Comparison of ENCODE assay signal across 16 mouse cellular contexts in the genomic region with DNA sequence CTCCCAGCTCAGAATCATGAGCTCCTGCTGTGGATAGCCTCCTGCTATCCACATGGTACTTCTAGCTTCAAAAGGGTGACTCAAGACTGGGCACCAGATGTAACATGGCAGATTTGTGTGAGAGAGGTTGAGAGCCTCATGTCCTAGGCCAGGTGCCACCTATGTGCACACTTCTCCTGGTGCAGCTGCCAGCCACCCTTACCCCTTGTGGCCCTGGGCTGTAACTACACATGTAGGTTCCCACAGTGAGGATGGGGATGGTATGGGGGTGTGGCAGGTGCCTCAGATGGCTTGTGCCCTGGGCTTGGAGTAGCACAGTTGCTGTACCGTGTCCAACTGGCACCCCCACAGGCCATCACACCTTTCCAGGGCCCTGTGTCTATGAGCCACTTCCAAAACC.
A peak's percentile ranks its signal among the peaks of the same experiment; 100 is the strongest.
DNase-seq lines count a peak whose midpoint lies in the region; ATAC-seq and TF ChIP-seq lines count a peak whose summit lies in the region.
"Had no signal": no experiment of that assay in that cellular context is flagged by ENCODE, and none has a peak within 500 bp of the region (broad histone marks: within the 10 kb centered on the region; RNA-seq: fewer than 3 reads in every experiment).

No protein-coding gene starts in this region.

- no peak for TF ChIP-seq POLR2A in liver, adult 2 months (IDR thresholded peaks at IDR 0.05; ENCODE audit: extremely low read depth, insufficient read depth, low read length)
- no peak for TF ChIP-seq POLR2A in CH12.LX (IDR thresholded peaks at IDR 0.05; ENCODE audit: low read depth, low read length)

- dilution Hi-C loops in CH12.LX (cut with MboI; ENCODE audit: extremely low pct_ligation_motif_present, extremely low pct_unique_long_range_greater_than_20kb, low sequenced_read_pairs) = no loop called here

- in situ Hi-C loops in CH12.LX (cut with MboI; ENCODE audit: low pct_ligation_motif_present, low pct_unique_long_range_greater_than_20kb, low sequenced_read_pairs) = no loop called here

- no peak overlapping the region for H3K9ac ChIP-seq in heart, embryonic 11.5 days (ENCODE audit: low read depth, low read length)
- no peak overlapping the region for H3K9ac ChIP-seq in heart, embryonic 12.5 days
- H3K9ac ChIP-seq in liver, adult 2 months (ENCODE audit: low read depth, low read length) = no peak overlapping the region
- no peak overlapping the region for H3K9ac ChIP-seq in CH12.LX (ENCODE audit: insufficient read depth, low read depth)
- no peak overlapping the region for H3K9ac ChIP-seq in intestine, embryonic 15.5 days
- H3K9ac ChIP-seq: hindbrain, embryonic 12.5 days; lung, embryonic 15.5 days; neural tube, embryonic 12.5 days had no signal

- 81% methylated on average over 1 of the region's 1 CpGs for WGBS in heart, embryonic 11.5 days (ENCODE audit: insufficient replicate concordance)
- WGBS in heart, embryonic 12.5 days = 80% methylated on average over 1 of the region's 1 CpGs
- 100% methylated on average over 1 of the region's 1 CpGs for whole genome bisulfite sequencing in liver, adult 2 months
- 75% methylated on average over 1 of the region's 1 CpGs for WGBS in intestine, embryonic 15.5 days

- no peaks in the 10 kb centered on the region for H3K9me3 ChIP-seq in heart, embryonic 11.5 days (replicated peaks; ENCODE audit: control insufficient read depth, low read length)
- no peaks in the 10 kb centered on the region for H3K9me3 ChIP-seq in heart, embryonic 12.5 days (replicated peaks)
- no peaks in the 10 kb centered on the region for H3K9me3 ChIP-seq in CH12.LX (replicated peaks; ENCODE audit: low read length)
- no peaks in the 10 kb centered on the region for H3K9me3 ChIP-seq in intestine, embryonic 15.5 days
- H3K9me3 ChIP-seq: G1E; hindbrain, embryonic 12.5 days; lung, embryonic 15.5 days; neural tube, embryonic 12.5 days had no signal

- peak; percentile 33; the same call in 1 of the 2 replicates for TF ChIP-seq CTCF in liver, adult 2 months (IDR thresholded peaks at IDR 0.05; ENCODE audit: low read depth, low read length)
- TF ChIP-seq CTCF in CH12.LX (conservative IDR thresholded peaks at IDR 0.05 in 1 of 2, IDR thresholded peaks at IDR 0.05 in 1 of 2; ENCODE audit: low read depth in 2 of 2, low read length in 2 of 2) = peak in 1 of 2 experiments; percentile 37; a peak in 3 of 4 replicates

- H3K36me3 ChIP-seq in heart, embryonic 11.5 days (ENCODE audit: control insufficient read depth, insufficient read depth, low read length) = no peaks in the 10 kb centered on the region
- H3K36me3 ChIP-seq in heart, embryonic 12.5 days = no peaks in the 10 kb centered on the region
- no peaks in the 10 kb centered on the region for H3K36me3 ChIP-seq in liver, adult 2 months (ENCODE audit: control insufficient read depth, insufficient read depth, low read length)
- no peaks in the 10 kb centered on the region for H3K36me3 ChIP-seq in CH12.LX (replicated peaks in 1 of 2; ENCODE audit: control insufficient read depth in 1 of 2, insufficient read depth in 1 of 2, low read length in 1 of 2)
- no peaks in the 10 kb centered on the region for H3K36me3 ChIP-seq in intestine, embryonic 15.5 days
- H3K36me3 ChIP-seq: G1E; hindbrain, embryonic 12.5 days; lung, embryonic 15.5 days; neural tube, embryonic 12.5 days had no signal

- no peaks in the 10 kb centered on the region for H3K27me3 ChIP-seq in heart, embryonic 11.5 days (ENCODE audit: control insufficient read depth, insufficient read depth, low read length)
- H3K27me3 ChIP-seq in heart, embryonic 12.5 days (replicated peaks) = no peaks in the 10 kb centered on the region
- no peaks in the 10 kb centered on the region for H3K27me3 ChIP-seq in liver, adult 2 months (ENCODE audit: control insufficient read depth, insufficient read depth, low read length)
- H3K27me3 ChIP-seq in CH12.LX (replicated peaks) = no peaks in the 10 kb centered on the region
- H3K27me3 ChIP-seq in intestine, embryonic 15.5 days (replicated peaks) = no peaks in the 10 kb centered on the region
- H3K27me3 ChIP-seq: hindbrain, embryonic 12.5 days; lung, embryonic 15.5 days; neural tube, embryonic 12.5 days had no signal

- no peaks in the 10 kb centered on the region for H3K79me2 ChIP-seq in liver, adult 2 months (ENCODE audit: control insufficient read depth, insufficient read depth, low read length)
- no peaks in the 10 kb centered on the region for H3K79me2 ChIP-seq in CH12.LX (replicated peaks; ENCODE audit: control insufficient read depth, extremely low read depth, insufficient read depth, poor library complexity, severe bottlenecking)

- no peak for DNase-seq in liver, adult 2 months (ENCODE audit: extremely low read depth, low read depth, low spot score)
- DNase-seq in liver (no peak), CH12.LX (ENCODE audit: extremely low read depth) (peak; percentile 11)
- no peak for DNase-seq in layer of hippocampus, postnatal 25 days (ENCODE audit: extremely low spot score in 1 of 2, low spot score in 1 of 2)
- DNase-seq: adrenal gland, postnatal 14 days; cerebellum, postnatal 36 days; gastrocnemius, postnatal 14 days; kidney, adult 8-10 months had no signal

- no peak overlapping the region for H3K4me2 ChIP-seq in heart, embryonic 11.5 days
- H3K4me2 ChIP-seq in heart, embryonic 12.5 days = no peak overlapping the region
- no peak overlapping the region for H3K4me2 ChIP-seq in CH12.LX (ENCODE audit: insufficient read depth, low read depth, poor library complexity, severe bottlenecking)
- no peak overlapping the region for H3K4me2 ChIP-seq in intestine, embryonic 15.5 days (replicated peaks)
- H3K4me2 ChIP-seq: hindbrain, embryonic 12.5 days; lung, embryonic 15.5 days; neural tube, embryonic 12.5 days had no signal

- no peaks in the 10 kb centered on the region for H3K4me1 ChIP-seq in heart, embryonic 11.5 days (ENCODE audit: control insufficient read depth, insufficient read depth, low read length)
- H3K4me1 ChIP-seq in heart, embryonic 12.5 days (replicated peaks) = no peaks in the 10 kb centered on the region
- H3K4me1 ChIP-seq in liver, adult 2 months (ENCODE audit: control insufficient read depth, insufficient read depth, low read length) = peaks cover 14% of the 10 kb centered on the region
- H3K4me1 ChIP-seq in CH12.LX (ENCODE audit: control insufficient read depth in 1 of 2, insufficient read depth in 2 of 2) = peaks cover 0 to 13% of the 10 kb centered on the region in 2 experiments; a peak in 2 of 4 replicates
- no peaks in the 10 kb centered on the region for H3K4me1 ChIP-seq in intestine, embryonic 15.5 days (replicated peaks)
- H3K4me1 ChIP-seq: hindbrain, embryonic 12.5 days; lung, embryonic 15.5 days; neural tube, embryonic 12.5 days had no signal

- no peak for TF ChIP-seq EP300 in CH12.LX (IDR thresholded peaks at IDR 0.05; ENCODE audit: low read length)

- no peak for TF ChIP-seq RAD21 in CH12.LX (IDR thresholded peaks at IDR 0.05; ENCODE audit: low read depth, low read length)

- ATAC-seq in heart, embryonic 11.5 days (replicated peaks; ENCODE audit: insufficient number of reproducible peaks, low FRiP score, low TSS enrichment) = 0 out of 2 replicates have a peak, but pooled peaks have one; percentile 57
- no peak for ATAC-seq in heart, embryonic 12.5 days (ENCODE audit: insufficient number of reproducible peaks, low FRiP score)
- 0 out of 2 replicates have a peak, but pooled peaks have one; percentile 28 for ATAC-seq in intestine, embryonic 15.5 days
- ATAC-seq in activated CD4-positive, CD25-positive, alpha-beta regulatory T cell, adult 4 months = no peak

- H3K4me3 ChIP-seq in heart, embryonic 11.5 days (ENCODE audit: low read depth, low read length) = no peak overlapping the region
- H3K4me3 ChIP-seq in heart, embryonic 12.5 days = no peak overlapping the region
- H3K4me3 ChIP-seq in liver, adult 2 months (ENCODE audit: insufficient read depth, low read depth, low read length) = no peak overlapping the region
- no peak overlapping the region for H3K4me3 ChIP-seq in CH12.LX (replicated peaks in 1 of 3; ENCODE audit: low read depth in 2 of 3, low read length in 2 of 3, poor library complexity in 1 of 3)
- H3K4me3 ChIP-seq in intestine, embryonic 15.5 days (replicated peaks) = no peak overlapping the region
- H3K4me3 ChIP-seq: hindbrain, embryonic 12.5 days; lung, embryonic 15.5 days; neural tube, embryonic 12.5 days had no signal

- H3K27ac ChIP-seq in heart, embryonic 11.5 days (ENCODE audit: low read depth, low read length) = no peak overlapping the region
- H3K27ac ChIP-seq in heart, embryonic 12.5 days (ENCODE audit: poor library complexity, severe bottlenecking) = no peak overlapping the region
- H3K27ac ChIP-seq in liver, adult 2 months (replicated peaks; ENCODE audit: insufficient read depth, low read depth, low read length) = no peak overlapping the region
- no peak overlapping the region for H3K27ac ChIP-seq in CH12.LX (ENCODE audit: insufficient read depth, low read depth)
- H3K27ac ChIP-seq in intestine, embryonic 15.5 days = no peak overlapping the region
- H3K27ac ChIP-seq: hindbrain, embryonic 12.5 days; lung, embryonic 15.5 days; neural tube, embryonic 12.5 days had no signal

TF ChIP-seq in CH12.LX, 34 proteins besides CTCF, POLR2A, EP300 and RAD21:
- TF ChIP-seq RCOR1 (conservative IDR thresholded peaks at IDR 0.05; ENCODE audit: low read depth, low read length) = no peak
- no peak for TF ChIP-seq NELFE (IDR thresholded peaks at IDR 0.05; ENCODE audit: low read depth, low read length)
- no peak for TF ChIP-seq USF2 (conservative IDR thresholded peaks at IDR 0.05; ENCODE audit: low read depth, low read length)
- no peak for TF ChIP-seq NRF1 (IDR thresholded peaks at IDR 0.05; ENCODE audit: low read depth, low read length)
- no peak for TF ChIP-seq JUN (IDR thresholded peaks at IDR 0.05; ENCODE audit: insufficient read depth, low read depth, low read length)
- no peak for TF ChIP-seq KAT2A (IDR thresholded peaks at IDR 0.05; ENCODE audit: insufficient replicate concordance, low read length)
- no peak for TF ChIP-seq JUND (conservative IDR thresholded peaks at IDR 0.05; ENCODE audit: low read depth, low read length)
- TF ChIP-seq HCFC1 (IDR thresholded peaks at IDR 0.05; ENCODE audit: low read depth, low read length) = no peak
- TF ChIP-seq CHD2 (IDR thresholded peaks at IDR 0.05; ENCODE audit: low read length) = no peak
- TF ChIP-seq POLR2AphosphoS2 (IDR thresholded peaks at IDR 0.05; ENCODE audit: low read depth, low read length) = no peak
- no peak for TF ChIP-seq USF1 (IDR thresholded peaks at IDR 0.05; ENCODE audit: low read depth, low read length)
- no peak for TF ChIP-seq BHLHE40 (IDR thresholded peaks at IDR 0.05; ENCODE audit: low read depth, low read length)
- no peak for TF ChIP-seq MYC (IDR thresholded peaks at IDR 0.05; ENCODE audit: low read depth, low read length)
- no peak for TF ChIP-seq PAX5 (IDR thresholded peaks at IDR 0.05; ENCODE audit: low read length)
- TF ChIP-seq ZMIZ1 (IDR thresholded peaks at IDR 0.05; ENCODE audit: low read depth, low read length) = no peak
- no peak for TF ChIP-seq TBP (conservative IDR thresholded peaks at IDR 0.05; ENCODE audit: low read depth, low read length)
- no peak for TF ChIP-seq SIN3A (IDR thresholded peaks at IDR 0.05; ENCODE audit: low read length)
- no peak for TF ChIP-seq ELF1 (IDR thresholded peaks at IDR 0.05; ENCODE audit: low read depth, low read length)
- TF ChIP-seq MAZ (IDR thresholded peaks at IDR 0.05; ENCODE audit: low read depth, low read length) = no peak

Comparison
In these comparisons a context has a peak if more than half of its experiments do, and no peak if none do; other contexts are left out.
1. ATAC-seq: peak in heart, embryonic 11.5 days (single experiment) and intestine, embryonic 15.5 days (single experiment); none in heart, embryonic 12.5 days (single experiment) and activated CD4-positive, CD25-positive, alpha-beta regulatory T cell, adult 4 months (single experiment).